Mouse (Mus musculus): ENCODE data around the gene Chrne. TPM values are rescaled to one million over a fixed set of nuclear protein-coding genes. Genes with fewer than 3 reads are reported as not detected.

Chrne gene
- 1.7 TPM in 1 of 2 replicates, not detected in the other for total RNA-seq (2017)

- no peak for ATAC-seq (ENCODE audit: extremely low read depth, insufficient number of reproducible peaks, low FRiP score, poor library complexity, severe bottlenecking)
These were observed at the start of gene Chrne for GRCm38 (mm10) chr11:70619101-70619500. Chrne (minus strand) TSS chr11:70619216.

GRCm38 (mm10) chr11:70668335-70668770, 49.3 kb upstream of the Chrne start:
- no peak for ATAC-seq (ENCODE audit: extremely low read depth, insufficient number of reproducible peaks, low FRiP score, poor library complexity, severe bottlenecking)

GRCm38 (mm10) chr11:70667271-70668150, 48.5 kb upstream of the Chrne start:
- no peak for ATAC-seq (ENCODE audit: extremely low read depth, insufficient number of reproducible peaks, low FRiP score, poor library complexity, severe bottlenecking)

GRCm38 (mm10) chr11:70666687-70667086, 47.7 kb upstream of the Chrne start:
- no peak for ATAC-seq (ENCODE audit: extremely low read depth, insufficient number of reproducible peaks, low FRiP score, poor library complexity, severe bottlenecking)

GRCm38 (mm10) chr11:70664741-70665140, 45.7 kb upstream of the Chrne start:
- no peak for ATAC-seq (ENCODE audit: extremely low read depth, insufficient number of reproducible peaks, low FRiP score, poor library complexity, severe bottlenecking)

GRCm38 (mm10) chr11:70663957-70664356, 44.9 kb upstream of the Chrne start:
- no peak for ATAC-seq (ENCODE audit: extremely low read depth, insufficient number of reproducible peaks, low FRiP score, poor library complexity, severe bottlenecking)

GRCm38 (mm10) chr11:70663101-70663500, 44.1 kb upstream of the Chrne start:
- ATAC-seq (ENCODE audit: extremely low read depth, insufficient number of reproducible peaks, low FRiP score, poor library complexity, severe bottlenecking): no peak

- ATAC-seq (ENCODE audit: extremely low read depth, insufficient number of reproducible peaks, low FRiP score, poor library complexity, severe bottlenecking): no peak
These were observed 41.6 kb upstream of the Chrne start for GRCm38 (mm10) chr11:70660571-70660970.

- no peak for ATAC-seq (ENCODE audit: extremely low read depth, insufficient number of reproducible peaks, low FRiP score, poor library complexity, severe bottlenecking)
These were observed 39.9 kb upstream of the Chrne start for GRCm38 (mm10) chr11:70658942-70659341.

- no peak for ATAC-seq (ENCODE audit: extremely low read depth, insufficient number of reproducible peaks, low FRiP score, poor library complexity, severe bottlenecking)
These were observed 39.5 kb upstream of the Chrne start for GRCm38 (mm10) chr11:70658521-70658920.

- no peak for ATAC-seq (ENCODE audit: extremely low read depth, insufficient number of reproducible peaks, low FRiP score, poor library complexity, severe bottlenecking)
These were observed 39.0 kb upstream of the Chrne start for GRCm38 (mm10) chr11:70657991-70658390.

GRCm38 (mm10) chr11:70657573-70657972, 38.6 kb upstream of the Chrne start:
- ATAC-seq (ENCODE audit: extremely low read depth, insufficient number of reproducible peaks, low FRiP score, poor library complexity, severe bottlenecking): no peak

GRCm38 (mm10) chr11:70656964-70657363, 37.9 kb upstream of the Chrne start, which contains the start of gene Eno3:
Eno3 (plus strand) TSS chr11:70657202.
- no peak for ATAC-seq (ENCODE audit: extremely low read depth, insufficient number of reproducible peaks, low FRiP score, poor library complexity, severe bottlenecking)

- ATAC-seq (ENCODE audit: extremely low read depth, insufficient number of reproducible peaks, low FRiP score, poor library complexity, severe bottlenecking): no peak
These were observed 37.5 kb upstream of the Chrne start for GRCm38 (mm10) chr11:70656456-70656927.

GRCm38 (mm10) chr11:70655571-70656455, 36.8 kb upstream of the Chrne start:
- ATAC-seq (ENCODE audit: extremely low read depth, insufficient number of reproducible peaks, low FRiP score, poor library complexity, severe bottlenecking): no peak

- ATAC-seq (ENCODE audit: extremely low read depth, insufficient number of reproducible peaks, low FRiP score, poor library complexity, severe bottlenecking): no peak
These were observed 36.0 kb upstream of the Chrne start for GRCm38 (mm10) chr11:70654923-70655570.

GRCm38 (mm10) chr11:70654198-70654922, 35.3 kb upstream of the Chrne start, which contains the start of gene Pfn1:
Pfn1 (minus strand) TSS chr11:70654644.
- peak; percentile 55 for ATAC-seq (ENCODE audit: extremely low read depth, insufficient number of reproducible peaks, low FRiP score, poor library complexity, severe bottlenecking)
